Mouse (Mus musculus) kidney, embryonic 16.5 days (tissue): Measurements from ENCODE around the gene Ptprm. TPM values are rescaled to one million over a fixed set of nuclear protein-coding genes. Genes with fewer than 3 reads are reported as not detected.

Experiments
- ATAC-seq: fragments of 200-750 bp; cut with Nextera tagmentation; 2 replicates; pipeline ENCODE4 v1.8.0; 2017; ENCODE audit warnings: moderate TSS enrichment; ENCODE audit not compliant: low FRiP score, low TSS enrichment
- H3K27ac ChIP-seq: fragments of 300-500 bp; sonication (generic); 2 replicates; pipeline ENCODE4 v1.5.1; 2014; ENCODE audit warnings: low read length
- H3K27me3 ChIP-seq: fragments of 300-500 bp; sonication (generic); 2 replicates; pipeline ENCODE4 v1.6.1; 2014; ENCODE audit warnings: low read length, control low read depth, mixed read lengths; ENCODE audit not compliant: insufficient read depth
- H3K36me3 ChIP-seq: fragments of 300-500 bp; sonication (generic); 2 replicates; pipeline ENCODE4 v1.6.1; 2014; ENCODE audit warnings: low read length, control low read depth, mixed read lengths; ENCODE audit not compliant: insufficient read depth
- H3K4me1 ChIP-seq: fragments of 300-500 bp; sonication (generic); 2 replicates; pipeline ENCODE4 v1.6.1; 2014; ENCODE audit warnings: low read length, control low read depth, mixed read lengths; ENCODE audit not compliant: insufficient read depth
- H3K4me2 ChIP-seq: fragments of 300-500 bp; sonication (generic); replicated peaks from 2 replicates; pipeline ENCODE4 v1.6.1; 2014; ENCODE audit warnings: low read depth, low read length
- H3K4me3 ChIP-seq: fragments of 300-500 bp; sonication (generic); 2 replicates; pipeline ENCODE4 v1.5.1; 2014; ENCODE audit warnings: mild to moderate bottlenecking, low read length
- H3K9ac ChIP-seq: fragments of 300-500 bp; sonication (generic); replicated peaks from 2 replicates; pipeline ENCODE4 v1.6.1; 2014; ENCODE audit warnings: low read length
- H3K9me3 ChIP-seq: fragments of 300-500 bp; sonication (generic); 2 replicates; pipeline ENCODE4 v1.6.1; 2016; ENCODE audit warnings: low read length, control low read depth
- WGBS: fragments of 180-500 bp; shearing (Covaris S2); extraction: QIAGEN DNeasy Blood & Tissue Kit; methylation state at CpG from one replicate; pipeline ENCODE4 v1.1.7; 2014; 5-methylcytosine and 5-hydroxymethylcytosine counted together
- polyA plus RNA-seq: library from polyadenylated mRNA; unstranded; fragments of >200 nt; fragmentation: Nextera tagmentation; extraction: Ambion mirVana; gene quantifications from 2 replicates; pipeline ENCODE4 v1.2.1, GENCODE M21; 2015

Ptprm gene
- polyA plus RNA-seq, 1 experiment from 2014 or later: 17.3 TPM

DNA sequence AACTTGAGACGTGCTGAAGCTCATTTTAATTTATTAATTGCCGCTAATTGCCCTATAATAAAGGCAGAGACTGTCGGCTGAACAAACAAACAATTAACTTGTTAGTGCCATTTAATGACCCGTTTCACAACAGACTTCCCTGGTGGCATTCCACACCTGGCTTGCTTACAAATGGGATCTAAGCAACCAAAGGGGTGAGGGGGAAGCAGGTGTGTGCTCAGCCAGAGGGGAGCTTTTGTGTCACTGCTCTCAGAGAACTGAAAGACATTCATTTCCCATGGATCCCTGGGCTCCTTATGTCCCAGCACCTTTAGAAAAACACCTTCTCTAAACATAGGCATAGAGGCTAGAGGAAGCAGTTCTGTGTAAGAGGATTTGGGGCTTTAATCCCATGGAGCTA, 536.9 kb downstream of the Ptprm start:
- no peak for ATAC-seq
- H3K9ac ChIP-seq: no peak overlapping the region
- H3K4me2 ChIP-seq: no peak overlapping the region
- 27% methylated on average over 4 of the region's 4 CpGs for WGBS
- H3K4me3 ChIP-seq: no peak overlapping the region
- H3K4me1 ChIP-seq: no peaks in the 10 kb centered on the region
- H3K36me3 ChIP-seq: no peaks in the 10 kb centered on the region
- no peaks in the 10 kb centered on the region for H3K9me3 ChIP-seq
- no peak overlapping the region for H3K27ac ChIP-seq
- no peaks in the 10 kb centered on the region for H3K27me3 ChIP-seq

DNA sequence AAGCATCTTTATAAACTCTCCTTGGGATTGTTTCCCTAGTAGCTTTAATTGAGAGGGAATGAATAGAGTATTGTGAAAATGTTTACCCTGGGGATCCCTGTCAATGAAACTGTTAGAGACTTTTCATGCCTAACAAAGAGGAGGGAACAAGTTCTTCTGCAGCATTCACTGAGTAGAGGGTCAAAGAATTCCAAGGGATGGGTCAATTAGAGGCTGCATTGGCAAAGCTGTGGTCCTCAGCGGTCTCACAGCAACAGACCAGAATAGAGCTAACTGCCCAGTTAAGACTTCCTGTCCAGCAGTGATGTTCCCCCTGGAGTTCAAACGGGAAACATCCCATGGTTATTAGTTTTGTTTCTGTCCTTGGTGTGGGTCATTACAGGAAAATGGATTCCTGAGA, 538.3 kb downstream of the Ptprm start:
- Histone ChIP-seq H3K27ac (no peak overlapping the region), H3K4me2 (no peak overlapping the region), H3K9me3 (no peaks in the 10 kb centered on the region), H3K36me3 (no peaks in the 10 kb centered on the region), H3K4me1 (no peaks in the 10 kb centered on the region), H3K9ac (no peak overlapping the region), H3K4me3 (no peak overlapping the region), H3K27me3 (no peaks in the 10 kb centered on the region)
- WGBS: 69% methylated on average over 2 of the region's 2 CpGs
- no peak for ATAC-seq

DNA sequence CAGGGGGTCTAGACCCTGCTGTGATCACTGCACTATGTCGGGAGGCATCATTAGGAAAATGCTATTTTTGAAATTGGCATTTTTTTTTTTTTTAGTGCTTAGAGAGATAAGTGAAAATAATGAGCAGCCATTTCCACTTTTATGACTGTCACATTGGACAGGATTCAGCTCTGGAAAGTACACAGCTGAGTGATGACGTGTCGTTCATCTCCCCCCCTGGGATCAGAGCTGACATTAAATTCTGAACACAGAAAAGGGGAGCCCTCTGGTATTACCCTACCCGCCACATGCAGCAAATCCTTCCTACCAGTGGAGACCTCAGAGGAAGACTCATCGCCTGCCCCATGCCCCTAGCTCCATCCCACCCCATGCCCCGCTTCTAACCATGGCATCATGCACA, 540.5 kb downstream of the Ptprm start:
- Histone ChIP-seq H3K4me2 (no peak overlapping the region), H3K4me1 (no peaks in the 10 kb centered on the region), H3K27ac (no peak overlapping the region), H3K36me3 (no peaks in the 10 kb centered on the region), H3K9ac (no peak overlapping the region), H3K27me3 (no peaks in the 10 kb centered on the region), H3K4me3 (no peak overlapping the region), H3K9me3 (no peaks in the 10 kb centered on the region)
- ATAC-seq: no peak
- WGBS: 86% methylated on average over 6 of the region's 6 CpGs

DNA sequence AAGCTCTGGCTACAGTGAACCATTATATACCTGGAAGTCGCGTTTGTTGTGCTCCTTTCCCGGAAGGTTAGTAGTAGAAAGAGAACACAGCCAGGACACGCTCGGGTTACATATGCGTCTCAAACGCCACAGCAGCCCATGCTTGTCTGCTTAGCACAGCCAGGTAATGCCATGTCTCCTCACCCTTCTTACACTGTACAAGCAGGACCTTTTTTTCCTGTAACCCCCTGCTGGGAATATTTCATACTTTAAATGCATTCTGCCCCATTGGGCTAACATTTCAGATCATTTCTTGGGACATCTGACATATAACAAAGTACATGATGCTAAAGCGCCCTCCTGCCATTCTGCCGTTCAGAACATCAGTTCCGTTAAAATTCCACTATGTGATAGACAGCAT, 540.9 kb downstream of the Ptprm start:
- Histone ChIP-seq H3K9me3 (no peaks in the 10 kb centered on the region), H3K27ac (no peak overlapping the region), H3K4me1 (no peaks in the 10 kb centered on the region), H3K4me2 (no peak overlapping the region), H3K9ac (no peak overlapping the region), H3K36me3 (no peaks in the 10 kb centered on the region), H3K4me3 (no peak overlapping the region), H3K27me3 (no peaks in the 10 kb centered on the region)
- WGBS: 79% methylated on average over 10 of the region's 10 CpGs
- no peak for ATAC-seq

DNA sequence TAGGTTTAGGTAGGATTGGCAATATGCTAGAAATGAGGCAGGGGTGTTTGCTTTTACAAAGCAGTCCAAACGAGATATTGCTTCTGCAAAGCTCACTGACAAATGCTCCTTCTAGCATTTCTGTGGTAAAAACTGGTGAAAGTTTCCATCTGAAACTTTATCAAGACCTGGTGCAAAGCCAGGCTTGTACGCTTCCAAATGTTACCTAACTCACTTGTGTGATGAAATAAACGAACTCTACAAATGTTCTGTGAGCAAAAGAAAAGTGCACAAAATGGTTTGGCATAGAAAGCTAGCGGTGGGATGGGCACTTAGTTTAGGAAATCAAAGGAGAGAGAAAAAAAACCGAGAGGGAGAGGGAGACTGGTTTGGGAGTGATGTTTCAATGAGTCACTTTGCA, 544.5 kb downstream of the Ptprm start:
- WGBS: 77% methylated on average over 5 of the region's 5 CpGs
- no peaks in the 10 kb centered on the region for H3K4me1 ChIP-seq
- ATAC-seq: no peak

DNA sequence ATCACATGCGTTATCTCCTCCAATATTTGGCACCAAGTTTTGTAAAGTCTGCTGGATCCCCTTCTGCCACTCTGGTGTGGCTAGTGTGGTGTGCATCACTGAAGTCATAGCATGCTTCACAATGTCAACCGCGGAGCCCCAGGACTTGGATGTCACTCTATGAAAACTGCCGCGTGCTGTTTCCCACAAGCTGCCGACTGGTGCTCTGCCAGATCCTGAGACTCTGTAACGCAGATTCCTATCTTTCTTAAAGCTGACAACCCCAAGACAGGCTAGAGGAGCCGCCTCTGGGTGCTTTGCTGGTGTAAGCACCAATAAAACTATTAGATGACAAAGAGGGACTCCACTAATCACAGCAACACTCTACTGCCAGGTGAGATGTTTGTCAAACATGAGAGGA, 546.1 kb downstream of the Ptprm start:
- H3K9me3 ChIP-seq: no peaks in the 10 kb centered on the region
- no peak overlapping the region for H3K27ac ChIP-seq
- peaks cover 4% of the 10 kb centered on the region; the same call in 1 of the 2 replicates for H3K36me3 ChIP-seq
- no peak overlapping the region for H3K4me2 ChIP-seq
- no peaks in the 10 kb centered on the region for H3K4me1 ChIP-seq
- ATAC-seq: no peak
- H3K4me3 ChIP-seq: no peak overlapping the region
- H3K27me3 ChIP-seq: no peaks in the 10 kb centered on the region
- no peak overlapping the region for H3K9ac ChIP-seq
- whole genome bisulfite sequencing: 78% methylated on average over 8 of the region's 8 CpGs

More for the DNA sequence above, 544.5 kb downstream of the Ptprm start:
- peaks cover 4% of the 10 kb centered on the region; the same call in 1 of the 2 replicates for H3K36me3 ChIP-seq
- H3K9ac ChIP-seq: no peak overlapping the region
- no peak overlapping the region for H3K27ac ChIP-seq
- no peaks in the 10 kb centered on the region for H3K9me3 ChIP-seq
- H3K27me3 ChIP-seq: no peaks in the 10 kb centered on the region
- no peak overlapping the region for H3K4me2 ChIP-seq
- no peak overlapping the region for H3K4me3 ChIP-seq

DNA sequence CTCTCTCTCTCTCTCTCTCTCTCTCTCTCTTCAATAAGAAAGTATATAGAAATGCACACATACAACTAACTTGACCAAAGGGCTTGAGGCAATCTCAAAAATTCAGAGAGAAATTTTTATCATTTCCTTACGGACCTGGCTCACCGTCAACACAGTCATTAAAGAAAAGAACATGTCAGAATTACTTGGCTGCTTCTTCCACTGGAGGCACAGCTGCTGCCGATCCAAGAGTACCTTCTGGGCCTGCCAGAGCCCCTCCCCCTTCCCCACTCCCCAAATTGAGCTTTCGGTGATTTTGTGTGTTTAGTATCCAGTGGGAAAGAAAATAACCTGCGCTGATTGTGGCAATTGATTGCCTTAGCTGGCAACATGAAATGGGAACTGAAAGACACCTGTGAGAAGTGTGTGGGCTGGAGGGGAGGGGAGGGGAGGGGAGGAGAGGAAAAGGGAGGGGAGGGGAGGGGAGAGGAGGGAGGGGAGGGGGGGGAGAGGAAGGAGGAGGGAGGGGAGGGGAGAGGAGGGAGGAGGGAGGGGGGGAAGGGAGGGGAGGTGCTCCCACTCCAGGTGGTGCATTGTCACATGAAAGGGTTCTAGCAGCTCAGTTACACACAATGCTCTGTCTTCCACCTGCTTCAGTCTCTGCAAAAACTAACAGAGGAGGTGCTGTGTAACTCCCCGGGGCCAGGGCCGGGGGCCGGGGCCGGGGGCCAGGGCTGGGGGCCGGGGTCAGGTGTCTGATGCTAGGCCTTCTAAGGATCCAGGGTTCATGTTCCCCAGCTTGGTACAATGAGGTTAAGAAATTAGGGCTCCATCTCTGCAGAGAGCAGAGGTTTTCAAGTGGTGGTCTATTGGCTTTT, 552.2 kb downstream of the Ptprm start:
- no peak overlapping the region for H3K4me2 ChIP-seq
- 35% methylated on average over 10 of the region's 10 CpGs for WGBS
- no peaks in the 10 kb centered on the region for H3K27me3 ChIP-seq
- H3K9ac ChIP-seq: no peak overlapping the region
- no peak overlapping the region for H3K27ac ChIP-seq
- H3K9me3 ChIP-seq: no peaks in the 10 kb centered on the region
- ATAC-seq: no peak; the same call in 1 of the 2 replicates
- peaks cover 2% of the 10 kb centered on the region; the same call in 1 of the 2 replicates for H3K4me1 ChIP-seq
- H3K36me3 ChIP-seq: no peaks in the 10 kb centered on the region
- H3K4me3 ChIP-seq: no peak overlapping the region

DNA sequence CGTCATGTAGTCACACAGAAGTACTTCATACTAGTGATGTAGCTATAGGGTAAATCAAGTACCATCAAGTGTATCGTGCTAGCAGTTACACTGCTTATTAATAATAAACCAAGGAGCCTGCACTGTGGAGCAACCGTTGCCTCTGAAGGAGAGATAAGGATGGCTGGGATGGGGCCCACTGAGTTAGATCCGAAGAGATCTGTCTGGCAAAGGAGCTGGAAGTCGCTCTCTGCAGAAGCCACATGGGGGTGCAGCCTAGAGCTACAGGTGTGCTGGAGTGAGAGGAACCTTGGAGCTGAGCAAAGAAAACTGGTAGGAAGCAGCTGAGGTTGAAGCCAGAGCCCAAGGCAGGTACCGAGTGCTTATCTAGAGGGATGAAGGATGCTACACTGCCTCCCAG, 554.0 kb downstream of the Ptprm start:
- Histone ChIP-seq H3K4me3 (no peak overlapping the region), H3K27me3 (no peaks in the 10 kb centered on the region)
- 87% methylated on average over 6 of the region's 6 CpGs for WGBS

DNA sequence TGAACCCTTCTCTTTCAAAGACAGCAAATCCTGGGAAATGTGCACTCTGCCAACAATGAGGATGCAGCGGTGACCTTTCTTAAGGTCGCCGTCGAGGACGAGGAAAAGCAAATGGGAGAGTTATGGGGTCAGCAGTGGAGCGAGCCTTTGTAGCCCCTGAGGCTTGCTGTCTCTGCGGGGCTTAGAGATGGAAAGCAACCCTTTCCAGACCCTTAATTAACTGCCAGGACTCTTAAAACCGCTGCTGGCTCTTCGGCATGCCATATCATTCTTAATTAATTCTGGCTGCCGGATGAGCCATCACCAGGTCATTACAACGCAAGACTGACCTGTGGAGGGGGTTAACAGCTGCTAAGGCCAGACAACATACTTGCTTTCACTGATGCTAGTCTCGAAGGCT, 568.1 kb downstream of the Ptprm start:
- Histone ChIP-seq H3K27ac (no peak overlapping the region), H3K27me3 (no peaks in the 10 kb centered on the region), H3K4me1 (peaks cover 6% of the 10 kb centered on the region; the same call in 1 of the 2 replicates), H3K4me3 (no peak overlapping the region), H3K4me2 (no peak overlapping the region), H3K9ac (no peak overlapping the region), H3K9me3 (no peaks in the 10 kb centered on the region), H3K36me3 (no peaks in the 10 kb centered on the region)
- WGBS: 22% methylated on average over 12 of the region's 12 CpGs
- ATAC-seq: no peak

More for the DNA sequence above, 554.0 kb downstream of the Ptprm start:
- no peak for ATAC-seq
- peaks cover 2% of the 10 kb centered on the region; the same call in 1 of the 2 replicates for H3K4me1 ChIP-seq
- no peaks in the 10 kb centered on the region for H3K9me3 ChIP-seq
- H3K4me2 ChIP-seq: no peak overlapping the region
- no peak overlapping the region for H3K27ac ChIP-seq
- H3K36me3 ChIP-seq: no peaks in the 10 kb centered on the region
- no peak overlapping the region for H3K9ac ChIP-seq

DNA sequence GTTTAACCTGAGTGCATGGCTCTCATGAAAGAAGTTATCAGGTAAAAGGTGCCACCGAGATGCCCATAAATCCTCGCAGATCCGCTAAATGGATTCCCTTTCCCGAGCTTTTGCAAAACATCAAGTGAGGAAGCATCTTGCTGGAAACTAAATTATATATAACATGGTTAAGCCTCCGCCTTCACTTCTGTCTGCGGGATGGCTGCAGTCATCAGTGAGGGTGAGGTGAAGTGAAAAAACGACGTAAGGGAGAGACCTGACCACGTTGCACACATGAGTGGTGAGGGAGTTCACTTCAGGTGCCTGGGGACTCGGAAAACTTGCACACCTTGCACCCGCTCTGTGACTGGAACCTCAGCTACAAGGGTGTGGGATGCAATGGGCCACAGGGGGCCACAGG, 568.7 kb downstream of the Ptprm start:
- H3K4me1 ChIP-seq: peaks cover 6% of the 10 kb centered on the region; the same call in 1 of the 2 replicates
- H3K27me3 ChIP-seq: no peaks in the 10 kb centered on the region
- H3K27ac ChIP-seq: no peak overlapping the region
- no peaks in the 10 kb centered on the region for H3K36me3 ChIP-seq
- 68% methylated on average over 11 of the region's 11 CpGs for WGBS
- H3K4me2 ChIP-seq: no peak overlapping the region
- H3K9me3 ChIP-seq: no peaks in the 10 kb centered on the region
- no peak overlapping the region for H3K9ac ChIP-seq
- ATAC-seq: no peak
- no peak overlapping the region for H3K4me3 ChIP-seq
